Mouse (Mus musculus) midbrain, embryonic 14.5 days (tissue): ENCODE results near the gene Pde9a. TPM values are rescaled to one million over a fixed set of nuclear protein-coding genes. Genes with fewer than 3 reads are reported as not detected.
A peak's percentile ranks its signal among the peaks of the same experiment; 100 is the strongest.

ENCODE experiments used
- ATAC-seq: fragments of 200-750 bp; cut with Nextera tagmentation; 2 replicates; pipeline ENCODE4 v1.8.0; 2017; ENCODE audit warnings: moderate number of reproducible peaks, moderate library complexity; ENCODE audit not compliant: low FRiP score, low TSS enrichment
- DNase-seq: peaks from one replicate; pipeline ENCODE4 v3.0.0-alpha.2; 2015
- H3K27ac ChIP-seq: fragments of 300-500 bp; sonication (generic); replicated peaks from 2 replicates; pipeline ENCODE4 v1.5.1; 2014; ENCODE audit warnings: mild to moderate bottlenecking, low read depth, low read length, moderate library complexity
- H3K27me3 ChIP-seq: fragments of 300-500 bp; sonication (generic); 2 replicates; pipeline ENCODE4 v1.6.1; 2014; ENCODE audit warnings: low read length, control low read depth, mixed read lengths; ENCODE audit not compliant: control insufficient read depth, insufficient read depth
- H3K36me3 ChIP-seq: fragments of 300-500 bp; sonication (generic); 2 replicates; pipeline ENCODE4 v1.6.1; 2014; ENCODE audit warnings: low read length, control low read depth; ENCODE audit not compliant: control insufficient read depth, insufficient read depth
- H3K4me1 ChIP-seq: fragments of 300-500 bp; sonication (generic); 2 replicates; pipeline ENCODE4 v1.6.1; 2014; ENCODE audit warnings: mild to moderate bottlenecking, antibody characterized with exemption, low read length, control low read depth; ENCODE audit not compliant: control insufficient read depth, insufficient read depth
- H3K4me2 ChIP-seq: fragments of 300-500 bp; sonication (generic); 2 replicates; pipeline ENCODE4 v1.6.1; 2014; ENCODE audit warnings: mild to moderate bottlenecking, low read length, moderate library complexity
- H3K4me3 ChIP-seq: fragments of 300-500 bp; sonication (generic); replicated peaks from 2 replicates; pipeline ENCODE4 v1.5.1; 2014; ENCODE audit warnings: low read depth, low read length
- H3K9ac ChIP-seq: fragments of 300-500 bp; sonication (generic); replicated peaks from 2 replicates; pipeline ENCODE4 v1.6.1; 2014; ENCODE audit warnings: mild to moderate bottlenecking, low read length, moderate library complexity
- H3K9me3 ChIP-seq: fragments of 300-500 bp; sonication (generic); 2 replicates; pipeline ENCODE4 v1.6.1; 2016; ENCODE audit warnings: low read length, control low read depth, mixed read lengths; ENCODE audit not compliant: control insufficient read depth
- WGBS: fragments of 180-500 bp; shearing (Covaris S2); extraction: QIAGEN DNeasy Blood & Tissue Kit; methylation state at CpG from one replicate; pipeline ENCODE4 v1.1.7; 2014; 5-methylcytosine and 5-hydroxymethylcytosine counted together
- polyA plus RNA-seq: library from polyadenylated mRNA; unstranded; fragments of >200 nt; fragmentation: Nextera tagmentation; extraction: Ambion mirVana; gene quantifications from 2 replicates; pipeline ENCODE4 v1.2.1, GENCODE M21; 2014

Pde9a gene
- polyA plus RNA-seq, 1 experiment from 2014 or later, result 36.5 TPM

DNA sequence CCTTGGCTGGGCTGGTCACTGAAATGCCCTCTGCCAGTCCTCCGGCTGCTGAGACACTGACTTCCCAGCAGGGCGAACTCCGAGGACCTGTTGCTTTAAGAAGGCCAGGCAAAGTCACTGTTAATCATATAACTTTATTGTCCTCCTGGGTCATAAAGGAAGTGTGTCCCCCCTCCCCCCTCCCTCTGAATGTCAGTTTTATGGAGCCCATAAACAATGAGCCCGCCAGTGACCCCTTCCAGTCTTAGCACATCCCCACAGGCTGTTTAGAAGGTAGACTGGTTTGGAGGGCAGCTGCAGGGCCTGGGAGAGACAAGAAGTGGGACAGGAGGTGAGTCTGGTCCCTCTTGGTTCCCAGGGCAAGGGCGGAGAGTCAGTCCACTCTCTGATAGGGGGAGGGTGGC is 46.9 kb downstream of the Pde9a start:
- no peak for DNase-seq
- H3K27ac ChIP-seq, result no peak overlapping the region
- 64% methylated on average over 5 of the region's 5 CpGs for WGBS
- peaks cover 19% of the 10 kb centered on the region for H3K4me1 ChIP-seq
- peaks cover 7% of the 10 kb centered on the region for H3K27me3 ChIP-seq
- 0 out of 2 replicates have a peak, but pooled peaks cover 4% of the 10 kb centered on the region for H3K9me3 ChIP-seq
- no peak overlapping the region for H3K9ac ChIP-seq
- H3K36me3 ChIP-seq, result peaks cover 8% of the 10 kb centered on the region; the same call in 1 of the 2 replicates
- H3K4me2 ChIP-seq, result no peak overlapping the region
- no peak for ATAC-seq
- no peak overlapping the region for H3K4me3 ChIP-seq

DNA sequence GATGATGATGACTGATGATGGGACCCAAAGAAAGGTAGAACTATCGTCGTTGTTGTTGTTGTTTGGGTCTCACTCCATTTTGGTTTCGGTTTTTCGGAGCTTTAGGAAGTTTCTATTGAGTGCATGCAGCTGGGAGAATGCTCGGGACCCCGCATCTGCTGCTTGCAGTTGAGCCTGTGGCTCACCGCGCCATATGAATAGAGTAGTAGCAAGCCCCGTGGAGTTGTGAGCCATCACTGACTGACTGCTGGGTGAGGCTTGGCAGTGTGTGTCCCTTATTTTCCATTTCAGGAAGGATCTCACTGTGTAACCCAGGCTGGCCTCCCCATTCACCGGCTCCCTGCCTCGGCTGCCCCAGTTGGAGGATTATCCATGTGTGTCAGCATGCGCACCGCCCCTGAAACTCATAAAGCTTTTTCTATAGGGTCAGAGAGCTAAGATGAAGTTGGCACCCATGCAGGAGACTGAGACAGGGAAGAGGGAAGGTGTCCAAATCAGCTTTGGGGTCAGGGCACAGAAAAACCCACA is 47.5 kb downstream of the Pde9a start:
- Histone ChIP-seq H3K9ac (0 out of 2 replicates have a peak overlapping the region, but pooled peaks have one; percentile 18), H3K9me3 (0 out of 2 replicates have a peak, but pooled peaks cover 4% of the 10 kb centered on the region), H3K4me1 (peaks cover 19% of the 10 kb centered on the region), H3K27ac (no peak overlapping the region), H3K27me3 (peaks cover 7% of the 10 kb centered on the region), H3K4me2 (no peak overlapping the region), H3K4me3 (no peak overlapping the region), H3K36me3 (peaks cover 8% of the 10 kb centered on the region; the same call in 1 of the 2 replicates)
- DNase-seq (no peak), ATAC-seq (no peak)
- 38% methylated on average over 13 of the region's 13 CpGs for WGBS

DNA sequence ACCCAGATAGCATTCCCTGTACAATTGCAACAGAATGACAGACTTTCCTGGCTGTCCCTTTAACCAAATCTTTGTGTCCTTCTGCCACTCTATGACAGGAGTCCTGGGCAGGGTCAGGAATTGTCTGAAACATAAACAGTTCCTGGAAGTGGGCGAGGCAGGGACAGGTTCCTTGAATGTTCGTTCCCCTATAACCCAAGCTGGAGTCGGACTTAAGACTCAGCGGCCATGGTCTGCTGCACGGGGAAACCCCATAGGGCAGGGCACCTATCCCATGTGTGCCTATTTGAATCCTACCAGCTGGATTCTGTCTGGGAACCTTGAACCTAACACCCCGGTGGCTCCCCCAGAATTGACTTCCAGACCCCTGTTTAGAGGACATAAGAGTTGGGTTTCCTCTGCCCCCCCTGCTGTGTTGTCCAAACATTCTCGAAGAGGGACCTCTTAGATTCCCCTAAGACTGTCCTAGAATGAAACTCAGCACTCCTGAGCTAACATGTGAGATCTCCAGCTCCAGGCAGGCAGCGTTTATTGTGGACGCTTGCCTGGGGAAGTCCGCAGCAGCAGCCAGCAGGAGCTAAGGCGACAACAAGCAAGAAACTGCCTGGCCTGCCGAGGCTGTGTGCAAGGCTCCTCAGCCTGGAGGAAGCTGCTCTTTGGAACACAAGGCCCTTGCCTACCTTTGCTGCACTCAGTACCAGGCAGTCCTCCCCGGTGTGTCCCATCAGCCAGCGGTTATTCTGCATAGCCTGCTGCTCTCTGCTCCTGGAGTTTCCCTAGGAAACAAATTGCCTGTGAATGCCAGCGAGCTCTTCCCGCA is 48.2 kb downstream of the Pde9a start:
- 0 out of 2 replicates have a peak, but pooled peaks cover 2% of the 10 kb centered on the region for H3K9me3 ChIP-seq
- peak; percentile 64 for DNase-seq
- peak overlapping the region; percentile 18; the same call in 1 of the 2 replicates for H3K9ac ChIP-seq
- H3K27me3 ChIP-seq, result peaks cover 7% of the 10 kb centered on the region
- ATAC-seq, result no peak
- H3K4me2 ChIP-seq, result peak overlapping the region; percentile 0; the same call in 1 of the 2 replicates
- H3K4me3 ChIP-seq, result no peak overlapping the region
- 11% methylated on average over 16 of the region's 16 CpGs for WGBS
- peaks cover 19% of the 10 kb centered on the region for H3K4me1 ChIP-seq
- peaks cover 8% of the 10 kb centered on the region; the same call in 1 of the 2 replicates for H3K36me3 ChIP-seq
- peak overlapping the region; percentile 14; the same call in 1 of the 2 replicates for H3K27ac ChIP-seq

DNA sequence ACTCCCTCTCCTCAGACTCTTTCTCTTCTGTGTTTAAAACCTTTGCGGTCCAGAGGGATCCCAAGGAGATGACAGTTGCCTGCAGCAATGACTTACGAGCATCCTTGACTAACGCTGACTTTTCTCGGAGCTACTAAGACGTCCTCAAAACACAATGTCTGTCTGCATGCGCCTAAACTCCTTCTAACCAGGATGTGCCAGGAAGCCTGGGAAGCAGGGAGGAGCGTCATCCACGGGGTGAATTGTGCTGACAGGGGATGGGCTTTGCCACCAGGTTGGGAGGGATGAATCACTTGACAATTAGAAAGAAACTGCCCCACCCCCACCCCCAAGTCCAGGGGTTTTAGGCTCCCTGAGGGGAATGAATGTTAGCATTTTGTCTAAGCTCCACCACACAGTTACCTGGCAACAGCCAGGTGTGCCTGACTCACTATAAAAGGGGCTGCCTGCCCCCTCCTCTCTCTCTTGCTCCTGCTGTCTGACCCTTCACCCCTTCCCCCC is 48.9 kb downstream of the Pde9a start:
- Histone ChIP-seq H3K27ac (peak overlapping the region; percentile 14; the same call in 1 of the 2 replicates), H3K4me3 (no peak overlapping the region), H3K36me3 (0 out of 2 replicates have a peak, but pooled peaks cover 6% of the 10 kb centered on the region), H3K4me1 (peaks cover 19% of the 10 kb centered on the region), H3K4me2 (0 out of 2 replicates have a peak overlapping the region, but pooled peaks have one; percentile 0), H3K9me3 (no peaks in the 10 kb centered on the region), H3K9ac (no peak overlapping the region; the same call in 1 of the 2 replicates), H3K27me3 (peaks cover 7% of the 10 kb centered on the region)
- DNase-seq (no peak), ATAC-seq (no peak)
- WGBS, result 5% methylated on average over 8 of the region's 8 CpGs

DNA sequence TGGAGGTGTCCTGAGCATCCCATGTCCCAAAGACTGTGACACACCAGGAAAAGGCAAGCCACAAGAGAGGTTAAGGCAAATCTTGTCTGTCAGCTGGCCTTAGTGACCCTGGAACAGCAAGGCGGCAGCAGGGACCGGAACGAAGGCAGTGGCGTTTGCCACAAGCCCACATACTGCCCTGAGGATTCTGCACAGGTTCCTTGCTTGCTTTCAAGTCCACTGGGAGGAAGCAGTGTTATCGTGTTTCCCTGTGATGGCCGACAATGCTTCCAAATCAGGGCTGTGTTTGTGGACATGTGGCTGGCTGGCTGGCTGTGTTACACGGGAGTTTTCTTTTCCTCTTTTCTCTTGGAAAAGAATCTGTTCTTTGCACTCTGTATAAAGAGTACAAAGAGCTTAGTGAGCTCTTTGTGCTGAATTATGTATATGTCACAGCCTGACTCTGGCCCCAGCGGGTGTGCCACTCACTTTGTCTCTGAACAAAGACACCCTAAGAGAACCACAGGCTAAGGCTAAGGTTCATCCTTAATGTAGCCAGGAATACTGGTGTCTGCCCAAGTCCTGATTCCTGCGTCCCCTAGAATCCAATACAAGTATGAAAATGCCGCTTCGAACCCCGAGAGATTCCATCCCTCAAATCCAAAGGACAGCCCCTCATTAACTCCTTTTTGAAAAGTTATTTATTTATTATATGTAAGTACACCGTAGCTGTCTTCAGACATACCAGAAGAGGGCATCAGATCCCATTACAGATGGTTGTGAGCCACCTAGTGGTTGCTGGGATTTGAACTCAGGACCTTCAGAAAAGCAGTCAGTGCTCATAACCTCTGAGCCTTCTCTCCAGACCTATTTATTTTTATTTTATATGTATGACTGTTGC is 50.2 kb downstream of the Pde9a start:
- Histone ChIP-seq H3K27me3 (peaks cover 7% of the 10 kb centered on the region), H3K9ac (no peak overlapping the region), H3K9me3 (no peaks in the 10 kb centered on the region), H3K4me1 (peaks cover 19% of the 10 kb centered on the region), H3K36me3 (no peaks in the 10 kb centered on the region), H3K4me3 (no peak overlapping the region), H3K27ac (no peak overlapping the region), H3K4me2 (no peak overlapping the region)
- WGBS, result 17% methylated on average over 13 of the region's 13 CpGs
- DNase-seq (peak; percentile 34), ATAC-seq (no peak)

DNA sequence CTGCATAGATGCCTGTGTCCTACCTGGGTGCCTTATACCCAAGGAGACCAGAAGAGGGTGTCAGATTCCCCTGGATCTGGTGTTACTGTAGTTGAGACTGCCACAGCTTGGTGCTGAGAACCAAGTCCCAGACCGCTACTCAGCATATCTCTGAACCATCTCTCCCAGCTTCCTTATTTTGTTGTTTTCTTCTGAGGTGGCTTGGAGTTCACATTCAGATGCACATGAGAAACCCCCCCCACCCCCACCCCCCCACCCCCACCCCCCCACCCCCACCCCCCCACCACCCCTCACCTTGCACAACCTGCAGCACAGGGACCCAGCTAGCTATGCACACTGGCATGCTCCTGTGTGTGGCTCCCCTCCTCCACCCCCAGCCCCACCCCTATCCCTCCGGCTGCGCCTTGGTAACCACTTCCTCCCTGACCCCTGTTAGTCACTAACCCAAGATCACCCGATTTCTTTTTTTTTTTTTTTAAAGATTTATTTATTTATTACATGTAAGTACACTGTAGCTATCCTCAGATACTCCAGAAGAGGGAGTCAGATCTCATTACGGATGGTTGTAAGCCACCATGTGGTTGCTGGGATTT is 50.9 kb downstream of the Pde9a start:
- Histone ChIP-seq H3K4me1 (peaks cover 19% of the 10 kb centered on the region), H3K36me3 (no peaks in the 10 kb centered on the region), H3K4me3 (no peak overlapping the region), H3K9ac (no peak overlapping the region), H3K4me2 (no peak overlapping the region), H3K27ac (no peak overlapping the region), H3K9me3 (no peaks in the 10 kb centered on the region), H3K27me3 (peaks cover 7% of the 10 kb centered on the region)
- DNase-seq (no peak), ATAC-seq (no peak)
- 87% methylated on average over 4 of the region's 5 CpGs for WGBS

DNA sequence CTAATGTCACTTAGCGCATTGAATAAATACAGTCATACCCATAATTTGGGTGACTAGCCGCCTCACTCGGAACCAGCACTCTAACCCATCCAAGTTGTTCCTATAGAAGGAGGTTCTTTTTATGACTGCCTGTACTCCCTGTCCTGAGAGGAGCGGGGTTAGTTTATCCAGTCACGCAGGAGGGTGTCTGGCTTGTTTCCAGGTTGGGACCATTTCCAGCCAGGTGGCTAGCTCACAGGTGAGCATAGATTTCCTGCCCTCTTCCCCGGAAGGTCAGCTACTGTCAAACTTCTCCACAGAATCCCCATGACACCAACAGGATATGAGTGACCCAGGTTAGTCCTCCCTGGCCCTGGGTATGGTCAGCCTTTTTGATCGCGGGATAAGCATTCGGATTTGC is 51.5 kb downstream of the Pde9a start:
- H3K27ac ChIP-seq, result no peak overlapping the region

DNA sequence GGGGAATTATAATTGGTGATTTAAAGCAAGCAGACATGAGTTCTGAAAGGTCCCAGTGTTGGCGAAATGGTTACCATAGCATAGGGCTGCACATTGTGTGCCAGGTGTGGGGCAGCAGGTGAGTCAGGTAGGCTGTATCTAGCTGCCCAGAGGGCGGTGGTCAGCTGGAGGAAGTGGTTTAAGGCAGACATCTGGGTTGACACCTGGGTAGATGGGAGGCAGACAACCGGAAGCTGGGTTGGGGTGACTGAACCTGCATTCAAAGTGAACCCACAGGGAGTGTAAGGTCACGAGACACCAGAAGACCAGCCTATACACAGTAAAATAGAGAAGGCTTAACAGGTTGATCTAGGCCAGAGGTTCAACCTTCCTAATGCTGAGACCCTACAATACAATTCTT is 54.0 kb downstream of the Pde9a start:
- no peaks in the 10 kb centered on the region for H3K27me3 ChIP-seq
- H3K27ac ChIP-seq, result no peak overlapping the region
- H3K9me3 ChIP-seq, result no peaks in the 10 kb centered on the region
- 0 out of 2 replicates have a peak, but pooled peaks cover 3% of the 10 kb centered on the region for H3K36me3 ChIP-seq
- whole genome bisulfite sequencing, result 96% methylated on average over 4 of the region's 4 CpGs
- H3K4me2 ChIP-seq, result no peak overlapping the region
- H3K4me1 ChIP-seq, result peaks cover 4% of the 10 kb centered on the region
- DNase-seq (no peak), ATAC-seq (no peak)
- H3K9ac ChIP-seq, result no peak overlapping the region
- H3K4me3 ChIP-seq, result no peak overlapping the region

More for the DNA sequence above, 51.5 kb downstream of the Pde9a start:
- no peak overlapping the region for H3K4me2 ChIP-seq
- 94% methylated on average over 9 of the region's 9 CpGs for WGBS
- no peaks in the 10 kb centered on the region for H3K9me3 ChIP-seq
- ATAC-seq (no peak), DNase-seq (no peak)
- H3K27me3 ChIP-seq, result peaks cover 2% of the 10 kb centered on the region; the same call in 1 of the 2 replicates
- H3K4me1 ChIP-seq, result peaks cover 19% of the 10 kb centered on the region
- H3K36me3 ChIP-seq, result no peaks in the 10 kb centered on the region
- H3K9ac ChIP-seq, result no peak overlapping the region
- no peak overlapping the region for H3K4me3 ChIP-seq
